ENCODE assay signal across 8 mouse cellular contexts in the genomic region with DNA sequence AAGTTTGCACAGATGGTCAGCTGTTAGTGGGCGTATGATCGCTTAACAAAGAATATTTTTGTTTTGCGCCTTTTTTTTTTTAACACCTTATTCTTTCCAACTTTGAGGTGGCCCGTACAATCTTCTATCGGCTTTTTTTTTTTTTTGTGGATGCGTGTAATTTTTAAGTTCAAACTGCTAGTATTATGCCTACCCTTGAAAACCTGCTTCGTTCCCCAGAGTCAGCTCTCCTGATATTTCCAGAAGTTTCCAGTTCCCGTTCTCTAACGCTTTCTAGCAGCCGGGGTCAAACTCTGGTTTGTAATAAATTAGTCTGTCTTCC. TPM values are rescaled to one million over a fixed set of nuclear protein-coding genes. Genes with fewer than 3 reads are reported as not detected.
DNase-seq lines count a peak whose midpoint lies in the region; ATAC-seq lines count a peak whose summit lies in the region.

No protein-coding gene starts in this region.

- peak overlapping the region; percentile 76 for H3K4me2 ChIP-seq in kidney, embryonic 16.5 days (replicated peaks; ENCODE audit: low read depth, low read length)
- peak overlapping the region; percentile 92 for H3K4me2 ChIP-seq in hindbrain, embryonic 14.5 days (replicated peaks)
- peak overlapping the region; percentile 91 for H3K4me2 ChIP-seq in midbrain, embryonic 14.5 days (ENCODE audit: low read length)

- peak overlapping the region; percentile 67 for H3K9ac ChIP-seq in kidney, embryonic 16.5 days (replicated peaks; ENCODE audit: low read length)
- peak overlapping the region; percentile 95 for H3K9ac ChIP-seq in hindbrain, embryonic 14.5 days
- H3K9ac ChIP-seq in midbrain, embryonic 14.5 days (replicated peaks; ENCODE audit: low read length): no peak overlapping the region; the same call in 1 of the 2 replicates

- no peak for DNase-seq in kidney, postnatal 36 days
- DNase-seq in hindbrain, embryonic 14.5 days (ENCODE audit: low spot score): no peak
- no peak for DNase-seq in midbrain, embryonic 14.5 days
- DNase-seq in left cerebral cortex, postnatal 10 days (ENCODE audit: extremely low spot score in 1 of 2, low spot score in 2 of 2): no peak
- DNase-seq in frontal cortex, postnatal 14 days (ENCODE audit: low spot score in 2 of 2): no peak

- H3K4me3 ChIP-seq in kidney, embryonic 16.5 days (ENCODE audit: low read length): peak overlapping the region; percentile 94
- peak overlapping the region; percentile 80 for H3K4me3 ChIP-seq in brown adipose tissue, adult 24 weeks (ENCODE audit: insufficient read depth, low read depth, low read length)
- H3K4me3 ChIP-seq in hindbrain, embryonic 14.5 days (replicated peaks; ENCODE audit: low read length): peak overlapping the region; percentile 90
- H3K4me3 ChIP-seq in midbrain, embryonic 14.5 days (replicated peaks; ENCODE audit: low read depth, low read length): peak overlapping the region; percentile 92

- under 1% methylated on average over 10 of the region's 10 CpGs for WGBS in kidney, embryonic 16.5 days
- WGBS in hindbrain, embryonic 14.5 days: 1% methylated on average over 10 of the region's 10 CpGs
- 1% methylated on average over 10 of the region's 10 CpGs for WGBS in midbrain, embryonic 14.5 days

- intact Hi-C loops in left cerebral cortex, postnatal 10 days (cut with DNase I): loop anchor here (2.0 to 10.0 kb wide), 5 partner anchors 51 to 344 kb away; no protein-coding TSS in a partner anchor

- peaks cover 26% of the 10 kb centered on the region for H3K4me1 ChIP-seq in kidney, embryonic 16.5 days (ENCODE audit: insufficient read depth, low read length)
- H3K4me1 ChIP-seq in brown adipose tissue, adult 24 weeks (ENCODE audit: control insufficient read depth, insufficient read depth, insufficient read length, low read length): peaks cover 5% of the 10 kb centered on the region; the same call in 1 of the 2 replicates
- H3K4me1 ChIP-seq in hindbrain, embryonic 14.5 days (replicated peaks; ENCODE audit: control insufficient read depth, insufficient read depth, low read length): peaks cover 19% of the 10 kb centered on the region; the same call in 1 of the 2 replicates
- H3K4me1 ChIP-seq in midbrain, embryonic 14.5 days (ENCODE audit: control insufficient read depth, insufficient read depth, low read length): peaks cover 31% of the 10 kb centered on the region

- H3K9me3 ChIP-seq in kidney, embryonic 16.5 days (ENCODE audit: low read length): no peaks in the 10 kb centered on the region
- H3K9me3 ChIP-seq in hindbrain, embryonic 14.5 days (ENCODE audit: control insufficient read depth, low read length): no peaks in the 10 kb centered on the region
- no peaks in the 10 kb centered on the region for H3K9me3 ChIP-seq in midbrain, embryonic 14.5 days (ENCODE audit: control insufficient read depth, low read length)

- H3K36me3 ChIP-seq in kidney, embryonic 16.5 days (ENCODE audit: insufficient read depth, low read length): peaks cover 10% of the 10 kb centered on the region; the same call in 1 of the 2 replicates
- H3K36me3 ChIP-seq in hindbrain, embryonic 14.5 days (replicated peaks; ENCODE audit: control insufficient read depth, insufficient read depth): peaks cover 5% of the 10 kb centered on the region; the same call in 1 of the 2 replicates
- H3K36me3 ChIP-seq in midbrain, embryonic 14.5 days (ENCODE audit: control insufficient read depth, insufficient read depth, low read length): peaks cover 5% of the 10 kb centered on the region

- no peaks in the 10 kb centered on the region for H3K27me3 ChIP-seq in kidney, embryonic 16.5 days (ENCODE audit: insufficient read depth, low read length)
- no peaks in the 10 kb centered on the region for H3K27me3 ChIP-seq in hindbrain, embryonic 14.5 days (ENCODE audit: control insufficient read depth, insufficient read depth, low read length)
- H3K27me3 ChIP-seq in midbrain, embryonic 14.5 days (ENCODE audit: control insufficient read depth, insufficient read depth, low read length): no peaks in the 10 kb centered on the region

- H3K27ac ChIP-seq in kidney, embryonic 16.5 days (ENCODE audit: low read length): peak overlapping the region; percentile 92
- H3K27ac ChIP-seq in brown adipose tissue, adult 24 weeks (replicated peaks; ENCODE audit: low read depth, low read length): peak overlapping the region; percentile 95
- H3K27ac ChIP-seq in hindbrain, embryonic 14.5 days: peak overlapping the region; percentile 65
- 0 out of 2 replicates have a peak overlapping the region, but pooled peaks have one; percentile 97 for H3K27ac ChIP-seq in midbrain, embryonic 14.5 days (replicated peaks; ENCODE audit: low read depth, low read length)

- ATAC-seq in kidney, embryonic 16.5 days (ENCODE audit: low FRiP score, low TSS enrichment): no peak
- ATAC-seq in hindbrain, embryonic 14.5 days (ENCODE audit: low FRiP score): no peak
- ATAC-seq in midbrain, embryonic 14.5 days (ENCODE audit: low FRiP score, low TSS enrichment): no peak
- ATAC-seq in activated CD4-positive, CD25-positive, alpha-beta regulatory T cell, adult 4 months: no peak

RNA-seq across cellular contexts. Expression of a gene that starts 1.0 kb away (rescaled TPM):
- polyA plus RNA-seq in kidney, embryonic 16.5 days (2015; fragmentation: Nextera tagmentation; extraction: Ambion mirVana): 8.4 and 10.0 TPM in 2 replicates
- polyA plus RNA-seq in brown adipose tissue, adult 24 weeks (2012; ENCODE audit: insufficient read depth, insufficient read length, missing spikeins): 11.3 and 16.4 TPM in 2 replicates
- 21.8 and 23.0 TPM in 2 replicates for polyA plus RNA-seq in hindbrain, embryonic 14.5 days (2014; fragmentation: Nextera tagmentation; extraction: Ambion mirVana)
- 18.7 and 22.9 TPM in 2 replicates for polyA plus RNA-seq in midbrain, embryonic 14.5 days (2014; fragmentation: Nextera tagmentation; extraction: Ambion mirVana)
- polyA plus RNA-seq in activated CD4-positive, CD25-positive, alpha-beta regulatory T cell, adult 4 months (2017; shearing (Covaris generic)): 10 to 100 TPM in 1 of 2 experiments, 1 to 10 TPM in 1; 9.0 to 16.6 TPM
- 10 to 100 TPM; 63.4 to 73.0 TPM for total RNA-seq in left cerebral cortex, postnatal 10 days (2021)
